Mouse (Mus musculus) embryonic facial prominence, embryonic 14.5 days (tissue): Measurements from ENCODE around the gene Zfp146. TPM values are rescaled to one million over a fixed set of nuclear protein-coding genes. Genes with fewer than 3 reads are reported as not detected.

Source experiments
- ATAC-seq: fragments of 200-750 bp; cut with Nextera tagmentation; 2 replicates; pipeline ENCODE4 v1.8.0; 2017; ENCODE audit warnings: low read depth, moderate number of reproducible peaks, moderate TSS enrichment
- DNase-seq: peaks from one replicate; pipeline ENCODE4 v3.0.0-alpha.2; 2015; ENCODE audit warnings: low spot score
- H3K27ac ChIP-seq: fragments of 300-500 bp; sonication (generic); replicated peaks from 2 replicates; pipeline ENCODE4 v1.5.1; 2014; ENCODE audit warnings: low read depth, mild to moderate bottlenecking, low read length, moderate library complexity
- H3K27me3 ChIP-seq: fragments of 300-500 bp; sonication (generic); replicated peaks from 2 replicates; pipeline ENCODE4 v1.6.1; 2014; ENCODE audit warnings: low read length; ENCODE audit not compliant: control insufficient read depth, insufficient read depth
- H3K36me3 ChIP-seq: fragments of 300-500 bp; sonication (generic); 2 replicates; pipeline ENCODE4 v1.6.1; 2014; ENCODE audit warnings: low read length, mixed read lengths; ENCODE audit not compliant: control insufficient read depth, insufficient read depth
- H3K4me1 ChIP-seq: fragments of 300-500 bp; sonication (generic); 2 replicates; pipeline ENCODE4 v1.6.1; 2014; ENCODE audit warnings: antibody characterized with exemption, low read length; ENCODE audit not compliant: control insufficient read depth, insufficient read depth
- H3K4me2 ChIP-seq: fragments of 300-500 bp; sonication (generic); 2 replicates; pipeline ENCODE4 v1.6.1; 2014; ENCODE audit warnings: low read depth, mild to moderate bottlenecking, low read length, moderate library complexity, mixed read lengths
- H3K4me3 ChIP-seq: fragments of 300-500 bp; sonication (generic); 2 replicates; pipeline ENCODE4 v1.5.1; 2014; ENCODE audit warnings: low read depth, mild to moderate bottlenecking, low read length
- H3K9ac ChIP-seq: fragments of 300-500 bp; sonication (generic); 2 replicates; pipeline ENCODE4 v1.6.1; 2014; ENCODE audit warnings: low read depth, mild to moderate bottlenecking, low read length, moderate library complexity, mixed read lengths
- H3K9me3 ChIP-seq: fragments of 300-500 bp; sonication (generic); 2 replicates; pipeline ENCODE4 v1.6.1; 2016; ENCODE audit warnings: low read length; ENCODE audit not compliant: control insufficient read depth
- WGBS: fragments of 180-500 bp; shearing (Covaris S2); extraction: QIAGEN DNeasy Blood & Tissue Kit; methylation state at CpG from one replicate; pipeline ENCODE4 v1.1.7; 2014; 5-methylcytosine and 5-hydroxymethylcytosine counted together
- polyA plus RNA-seq: library from polyadenylated mRNA; unstranded; fragments of >200 nt; fragmentation: Nextera tagmentation; extraction: Ambion mirVana; gene quantifications from 2 replicates; pipeline ENCODE4 v1.2.1, GENCODE M21; 2014

Zfp146 gene
- polyA plus RNA-seq, 1 experiment from 2014 or later, result 18.1 TPM

DNA sequence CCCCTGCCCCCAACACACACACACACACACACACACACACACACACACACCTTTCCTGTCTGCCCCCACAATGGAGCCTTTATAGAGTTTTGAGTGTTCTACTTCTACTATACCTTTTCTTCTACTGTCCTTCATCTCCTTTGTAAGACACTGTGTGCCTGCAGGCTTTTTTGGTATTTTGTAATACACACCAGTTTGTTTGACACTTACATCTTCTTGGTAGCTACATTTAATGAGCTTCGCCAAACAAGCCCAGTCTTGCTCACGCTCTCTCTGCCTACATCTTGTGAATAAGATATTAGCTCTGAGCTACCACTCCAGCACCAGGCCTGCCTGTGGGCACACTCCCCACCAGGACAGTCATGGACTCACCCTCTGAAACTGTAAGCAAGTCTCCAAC is 4.8 kb downstream of the Zfp146 start:
- Histone ChIP-seq H3K27me3 (no peaks in the 10 kb centered on the region), H3K4me1 (no peaks in the 10 kb centered on the region), H3K9ac (no peak overlapping the region), H3K36me3 (peaks cover 77% of the 10 kb centered on the region), H3K27ac (no peak overlapping the region), H3K9me3 (peaks cover 79% of the 10 kb centered on the region), H3K4me3 (no peak overlapping the region), H3K4me2 (no peak overlapping the region)
- ATAC-seq, result no peak
- WGBS, result 93% methylated on average over 2 of the region's 2 CpGs
- no peak for DNase-seq

GRCm38 (mm10) chr7:30163113-30163512 is 6.4 kb downstream of the Zfp146 start:
- H3K36me3 ChIP-seq, result peaks cover 94% of the 10 kb centered on the region
- DNase-seq (no peak), ATAC-seq (no peak)
- H3K27me3 ChIP-seq, result no peaks in the 10 kb centered on the region
- no peaks in the 10 kb centered on the region for H3K4me1 ChIP-seq
- no peak overlapping the region for H3K9ac ChIP-seq
- WGBS, result 95% methylated on average over 5 of the region's 5 CpGs
- H3K9me3 ChIP-seq, result peaks cover 95% of the 10 kb centered on the region
- H3K27ac ChIP-seq, result no peak overlapping the region
- no peak overlapping the region for H3K4me3 ChIP-seq
- no peak overlapping the region for H3K4me2 ChIP-seq

GRCm38 (mm10) chr7:30155507-30155906 is 14.0 kb downstream of the Zfp146 start:
- Histone ChIP-seq H3K36me3 (peaks cover 86% of the 10 kb centered on the region), H3K4me3 (no peak overlapping the region), H3K9ac (no peak overlapping the region), H3K4me1 (no peaks in the 10 kb centered on the region), H3K9me3 (peaks cover 97% of the 10 kb centered on the region), H3K27me3 (no peaks in the 10 kb centered on the region), H3K27ac (no peak overlapping the region), H3K4me2 (no peak overlapping the region)
- ATAC-seq, result no peak
- DNase-seq, result no peak
- WGBS, result 94% methylated on average over 3 of the region's 3 CpGs

DNA sequence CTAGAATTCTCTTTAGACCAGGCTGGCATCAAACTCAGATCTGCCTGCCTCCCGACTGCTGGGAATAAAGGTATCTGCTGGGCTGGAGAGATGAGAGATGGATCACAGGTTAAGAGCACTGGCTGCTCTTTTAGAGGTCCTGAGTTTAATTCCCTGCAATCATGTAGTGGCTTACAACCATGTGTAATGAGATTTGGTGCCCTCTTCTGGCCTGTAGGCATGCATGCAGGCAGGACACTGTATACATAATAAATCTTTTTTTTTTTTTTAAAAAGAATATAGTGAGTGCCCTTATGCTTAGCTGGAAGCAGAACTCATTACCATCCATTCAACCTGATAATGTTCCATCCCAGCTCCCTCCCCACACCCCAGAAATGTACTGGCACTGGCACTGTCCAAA is 15.5 kb downstream of the Zfp146 start:
- H3K4me1 ChIP-seq, result no peaks in the 10 kb centered on the region
- H3K4me3 ChIP-seq, result no peak overlapping the region
- ATAC-seq (no peak), DNase-seq (no peak)
- no peak overlapping the region for H3K9ac ChIP-seq
- no peak overlapping the region for H3K27ac ChIP-seq
- peaks cover 99% of the 10 kb centered on the region for H3K9me3 ChIP-seq
- WGBS, result 92% methylated on average over 1 of the region's 1 CpGs
- H3K4me2 ChIP-seq, result no peak overlapping the region
- peaks cover 83% of the 10 kb centered on the region for H3K36me3 ChIP-seq
- H3K27me3 ChIP-seq, result no peaks in the 10 kb centered on the region

GRCm38 (mm10) chr7:30147011-30147410 is 22.5 kb downstream of the Zfp146 start:
- Histone ChIP-seq H3K36me3 (peaks cover 52% of the 10 kb centered on the region), H3K9ac (no peak overlapping the region), H3K4me3 (no peak overlapping the region), H3K4me2 (no peak overlapping the region), H3K4me1 (peaks cover 3% of the 10 kb centered on the region; the same call in 1 of the 2 replicates), H3K27me3 (no peaks in the 10 kb centered on the region), H3K9me3 (peaks cover 63% of the 10 kb centered on the region), H3K27ac (no peak overlapping the region)
- DNase-seq (no peak), ATAC-seq (no peak)
- WGBS, result 92% methylated on average over 5 of the region's 5 CpGs

GRCm38 (mm10) chr7:30143555-30144209 is 25.9 kb downstream of the Zfp146 start:
- H3K27me3 ChIP-seq, result no peaks in the 10 kb centered on the region
- ATAC-seq, result peak; percentile 97
- WGBS, result 3% methylated on average over 35 of the region's 35 CpGs
- peak; percentile 95 for DNase-seq
- peak overlapping the region; percentile 54 for H3K4me3 ChIP-seq
- H3K9me3 ChIP-seq, result peaks cover 30% of the 10 kb centered on the region
- peak overlapping the region; percentile 86 for H3K27ac ChIP-seq
- peaks cover 35% of the 10 kb centered on the region for H3K36me3 ChIP-seq
- peak overlapping the region; percentile 70 for H3K9ac ChIP-seq
- H3K4me2 ChIP-seq, result peak overlapping the region; percentile 62
- H3K4me1 ChIP-seq, result peaks cover 3% of the 10 kb centered on the region; the same call in 1 of the 2 replicates

DNA sequence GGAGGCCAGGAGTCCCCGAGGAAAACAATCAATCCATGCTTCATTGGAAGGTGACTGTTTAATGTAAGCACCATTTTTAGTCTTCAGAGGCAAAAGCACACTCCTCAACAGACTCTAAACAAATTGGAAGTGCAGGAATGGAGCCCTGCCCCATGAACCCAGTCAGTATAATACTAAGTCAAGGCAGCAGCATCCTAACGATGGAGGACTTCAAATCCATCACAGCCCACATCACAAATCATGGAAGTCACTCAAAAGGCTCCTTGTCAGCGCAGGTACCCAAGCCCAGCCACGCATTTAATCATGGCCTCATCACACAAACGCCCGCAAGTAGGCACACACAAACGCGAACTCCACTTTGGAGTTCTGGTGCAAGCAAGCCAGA is 26.4 kb downstream of the Zfp146 start:
- WGBS, result 12% methylated on average over 8 of the region's 8 CpGs
- H3K4me2 ChIP-seq, result peak overlapping the region; percentile 62
- peak overlapping the region; percentile 86 for H3K27ac ChIP-seq
- H3K9ac ChIP-seq, result peak overlapping the region; percentile 70
- H3K27me3 ChIP-seq, result no peaks in the 10 kb centered on the region
- peaks cover 35% of the 10 kb centered on the region for H3K36me3 ChIP-seq
- DNase-seq, result no peak
- H3K4me3 ChIP-seq, result peak overlapping the region; percentile 54
- peaks cover 3% of the 10 kb centered on the region; the same call in 1 of the 2 replicates for H3K4me1 ChIP-seq
- peak; percentile 4; the same call in 1 of the 2 replicates for ATAC-seq
- H3K9me3 ChIP-seq, result peaks cover 25% of the 10 kb centered on the region

GRCm38 (mm10) chr7:30136826-30137225 is 32.7 kb downstream of the Zfp146 start:
- Histone ChIP-seq H3K4me2 (no peak overlapping the region), H3K9me3 (peaks cover 8% of the 10 kb centered on the region; the same call in 1 of the 2 replicates), H3K4me1 (no peaks in the 10 kb centered on the region), H3K9ac (no peak overlapping the region), H3K27me3 (no peaks in the 10 kb centered on the region), H3K36me3 (peaks cover 75% of the 10 kb centered on the region), H3K4me3 (no peak overlapping the region), H3K27ac (no peak overlapping the region)
- 87% methylated on average over 10 of the region's 10 CpGs for WGBS
- DNase-seq (no peak), ATAC-seq (no peak)

DNA sequence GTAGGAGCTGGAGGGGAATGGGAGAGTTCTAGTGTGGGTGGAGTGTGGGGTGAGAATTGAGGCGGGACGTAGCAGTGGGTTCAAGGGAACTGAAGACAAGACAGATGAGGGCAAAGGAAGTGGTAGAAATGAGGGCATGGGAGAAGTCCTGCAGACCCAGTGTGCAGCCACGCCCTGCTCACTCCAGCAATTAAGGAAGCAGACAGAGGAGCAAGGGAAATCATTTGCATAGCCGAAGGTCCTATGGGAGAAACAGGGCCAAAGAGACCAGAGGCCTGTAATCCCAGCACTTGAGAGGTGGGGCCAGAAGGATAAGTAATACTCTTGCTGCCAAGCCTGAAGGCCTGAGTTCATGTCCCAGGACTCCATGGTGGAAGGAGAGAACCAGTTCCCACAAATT is 37.2 kb downstream of the Zfp146 start:
- H3K9me3 ChIP-seq, result peaks cover 8% of the 10 kb centered on the region; the same call in 1 of the 2 replicates
- H3K9ac ChIP-seq, result no peak overlapping the region
- H3K4me1 ChIP-seq, result no peaks in the 10 kb centered on the region
- DNase-seq (no peak), ATAC-seq (no peak)
- H3K36me3 ChIP-seq, result peaks cover 88% of the 10 kb centered on the region
- no peak overlapping the region for H3K27ac ChIP-seq
- 90% methylated on average over 4 of the region's 4 CpGs for WGBS
- no peak overlapping the region for H3K4me2 ChIP-seq
- H3K4me3 ChIP-seq, result no peak overlapping the region
- no peaks in the 10 kb centered on the region for H3K27me3 ChIP-seq
